Mouse (Mus musculus) regulatory T cell (primary cell): Measurements from ENCODE around the gene Mpv17l2.

Experiments
- in situ Hi-C: fragments of 300-600 bp; cut with MboI, MseI; formaldehyde crosslinking; loops from one replicate; pipeline ENCODE4 v1.15.1; 2025; ENCODE audit warnings: high pct_unique_total_duplicates

Mpv17l2 gene

DNA sequence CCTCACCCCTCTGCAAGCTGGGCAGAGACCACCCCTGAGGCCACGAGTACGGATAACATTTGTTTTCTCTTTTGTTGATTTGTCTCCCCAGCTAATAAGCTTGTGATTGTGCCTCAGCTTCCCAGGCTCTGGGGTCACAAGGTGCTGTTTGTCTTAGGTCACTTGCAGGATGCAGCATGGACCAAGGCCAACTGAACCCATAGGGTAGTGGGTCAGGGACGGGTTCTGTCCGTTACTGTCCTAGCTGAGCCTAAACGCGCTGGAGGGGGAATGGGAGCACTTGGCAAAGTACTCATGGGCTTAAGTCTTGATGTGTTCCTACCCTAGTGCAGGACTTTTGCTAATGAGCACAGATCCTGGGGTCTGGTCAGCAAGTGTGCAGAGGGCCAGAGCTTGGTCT lies 6.8 kb upstream of the Mpv17l2 start:
- in situ Hi-C loops, result loop anchor here (5.0 to 10.0 kb wide), 2 partner anchors 75 to 507 kb away; partner anchors contain the start of genes Haus8 and Myo9b

GRCm38 (mm10) chr8:70766571-70767440 lies 6.1 kb upstream of the Mpv17l2 start:
- in situ Hi-C loops, result loop anchor here (5.0 to 10.0 kb wide), 2 partner anchors 75 to 508 kb away; partner anchors contain the start of genes Haus8 and Myo9b

GRCm38 (mm10) chr8:70765838-70766570 lies 5.3 kb upstream of the Mpv17l2 start:
- in situ Hi-C loops, result loop anchor here (5.0 to 10.0 kb wide), 2 partner anchors 76 to 509 kb away; partner anchors contain the start of genes Haus8 and Myo9b

DNA sequence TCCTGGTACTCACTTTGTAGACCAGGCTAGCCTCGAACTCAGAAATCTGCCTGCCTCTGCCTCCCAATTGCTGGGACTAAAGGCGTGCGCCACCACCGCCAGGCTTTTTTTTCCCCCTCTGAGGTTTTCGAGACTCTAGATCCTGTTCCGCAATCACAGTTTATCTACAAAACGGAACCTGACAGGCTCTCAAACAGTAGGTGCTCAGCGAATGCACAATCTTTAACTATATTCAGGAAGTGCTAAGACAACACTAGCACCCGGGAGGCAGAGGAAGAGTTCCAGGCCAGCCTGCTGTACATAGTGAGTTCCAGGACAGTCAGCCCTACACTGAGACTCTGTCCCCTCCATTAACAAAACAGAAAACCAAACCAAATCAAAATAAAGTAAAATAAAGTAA lies 4.6 kb upstream of the Mpv17l2 start:
- in situ Hi-C loops, result loop anchor here (5.0 to 10.0 kb wide), 2 partner anchors 77 to 509 kb away; partner anchors contain the start of genes Haus8 and Myo9b

DNA sequence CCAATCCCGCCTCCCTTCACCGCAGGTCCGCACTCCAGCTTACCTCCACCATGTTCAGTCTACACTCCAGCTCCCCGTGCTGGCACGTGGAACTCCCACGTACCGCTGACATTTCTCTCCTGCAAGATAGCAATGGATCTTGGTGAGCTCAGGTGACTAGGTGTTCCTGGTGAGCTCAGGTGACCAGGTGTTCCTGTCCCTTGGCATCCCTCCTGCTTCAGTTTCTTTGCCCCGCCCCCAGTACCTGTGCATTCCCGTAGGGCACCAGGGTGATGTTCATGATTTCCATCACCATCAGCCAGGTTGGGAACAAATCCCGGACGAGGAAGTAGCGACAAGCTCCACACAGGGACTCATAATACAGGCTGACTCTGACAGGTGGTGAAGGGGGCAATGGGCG lies 3.9 kb upstream of the Mpv17l2 start:
- in situ Hi-C loops, result loop anchor here (5.0 to 10.0 kb wide), 2 partner anchors 78 to 510 kb away; partner anchors contain the start of genes Haus8 and Myo9b

- in situ Hi-C loops, result loop anchor here (10.0 kb wide), 1 partner anchor 511 kb away; the partner anchor contains the start of genes Haus8 and Myo9b
Observed at GRCm38 (mm10) chr8:70764026-70764425, 3.3 kb upstream of the Mpv17l2 start.

- in situ Hi-C loops, result loop anchor here (10.0 kb wide), 1 partner anchor 511 kb away; the partner anchor contains the start of genes Haus8 and Myo9b
Observed at GRCm38 (mm10) chr8:70763354-70763753, 2.6 kb upstream of the Mpv17l2 start.

DNA sequence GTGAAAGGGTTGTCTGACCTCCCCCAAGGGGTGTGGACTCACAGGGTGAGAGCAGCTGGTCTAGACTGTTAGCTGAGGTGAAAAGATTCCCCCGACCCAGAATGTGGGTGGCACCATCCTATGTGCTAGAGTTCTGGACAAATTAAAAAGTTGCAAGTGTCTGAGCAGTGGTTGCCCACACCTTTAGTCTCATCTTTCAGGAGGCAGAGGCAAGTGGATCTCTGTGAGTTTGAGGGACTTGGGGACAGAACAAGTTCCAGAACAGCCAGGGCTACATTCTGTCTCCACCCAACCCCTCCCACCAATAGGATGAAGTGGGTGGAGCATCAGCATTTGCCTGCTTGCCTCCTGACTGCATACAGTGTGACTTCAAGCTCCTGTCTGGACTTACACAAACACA lies 1.4 kb upstream of the Mpv17l2 start:
- in situ Hi-C loops, result loop anchor here (10.0 kb wide), 1 partner anchor 513 kb away; the partner anchor contains the start of genes Haus8 and Myo9b

- in situ Hi-C loops, result loop anchor here (10.0 kb wide), 1 partner anchor 514 kb away; the partner anchor contains the start of genes Haus8 and Myo9b
Observed at GRCm38 (mm10) chr8:70760350-70760749, 396 bp downstream of the Mpv17l2 start.

DNA sequence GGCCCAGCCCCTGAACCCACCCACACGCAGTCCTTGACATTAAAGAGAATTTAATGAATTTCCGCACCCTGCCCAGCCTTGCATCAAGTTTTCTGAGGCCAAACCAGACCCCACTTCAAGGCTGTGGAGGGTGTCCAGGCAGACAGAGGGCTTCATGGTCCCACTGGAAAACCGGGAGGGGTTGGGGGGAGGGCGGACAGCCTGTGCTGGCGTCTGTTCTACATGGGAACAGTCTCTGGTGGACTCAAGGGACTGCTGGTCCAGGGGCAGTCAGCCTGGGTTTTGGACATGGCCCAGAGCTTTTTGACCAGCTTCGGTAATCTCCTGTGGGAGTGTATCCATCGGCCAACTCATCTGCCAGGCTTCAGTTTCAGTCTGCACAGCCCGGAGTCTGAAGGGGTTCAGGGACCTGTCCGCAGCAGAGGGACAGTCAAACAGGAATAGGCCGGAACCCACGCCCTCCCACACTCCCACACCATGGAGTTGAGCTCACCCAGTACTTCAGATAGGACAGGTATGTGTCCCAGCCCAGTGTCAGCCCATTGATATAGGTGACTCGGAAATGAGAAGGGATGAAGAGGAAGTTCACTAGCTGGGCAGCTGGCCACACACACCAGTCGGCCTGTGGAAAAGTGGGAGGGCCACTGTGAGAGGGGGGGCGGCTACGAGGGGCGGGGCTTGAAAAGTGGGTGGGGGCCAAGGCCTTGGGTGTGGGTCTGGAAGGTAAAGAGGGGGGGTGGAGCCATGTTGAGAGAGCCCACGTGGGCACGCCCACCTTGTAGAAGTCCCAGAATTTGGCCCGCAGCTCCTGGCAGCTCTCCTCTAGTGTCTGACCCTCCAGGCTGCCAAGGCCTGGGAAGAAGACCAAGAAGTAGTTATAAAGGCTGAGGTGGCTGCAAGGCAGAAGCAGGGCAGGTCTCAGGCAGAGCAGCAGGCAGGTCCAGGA lies 1.9 kb downstream of the Mpv17l2 start:
- in situ Hi-C loops, result no loop called here

- in situ Hi-C loops, result no loop called here
Observed at GRCm38 (mm10) chr8:70758308-70758615, 2.5 kb downstream of the Mpv17l2 start.

DNA sequence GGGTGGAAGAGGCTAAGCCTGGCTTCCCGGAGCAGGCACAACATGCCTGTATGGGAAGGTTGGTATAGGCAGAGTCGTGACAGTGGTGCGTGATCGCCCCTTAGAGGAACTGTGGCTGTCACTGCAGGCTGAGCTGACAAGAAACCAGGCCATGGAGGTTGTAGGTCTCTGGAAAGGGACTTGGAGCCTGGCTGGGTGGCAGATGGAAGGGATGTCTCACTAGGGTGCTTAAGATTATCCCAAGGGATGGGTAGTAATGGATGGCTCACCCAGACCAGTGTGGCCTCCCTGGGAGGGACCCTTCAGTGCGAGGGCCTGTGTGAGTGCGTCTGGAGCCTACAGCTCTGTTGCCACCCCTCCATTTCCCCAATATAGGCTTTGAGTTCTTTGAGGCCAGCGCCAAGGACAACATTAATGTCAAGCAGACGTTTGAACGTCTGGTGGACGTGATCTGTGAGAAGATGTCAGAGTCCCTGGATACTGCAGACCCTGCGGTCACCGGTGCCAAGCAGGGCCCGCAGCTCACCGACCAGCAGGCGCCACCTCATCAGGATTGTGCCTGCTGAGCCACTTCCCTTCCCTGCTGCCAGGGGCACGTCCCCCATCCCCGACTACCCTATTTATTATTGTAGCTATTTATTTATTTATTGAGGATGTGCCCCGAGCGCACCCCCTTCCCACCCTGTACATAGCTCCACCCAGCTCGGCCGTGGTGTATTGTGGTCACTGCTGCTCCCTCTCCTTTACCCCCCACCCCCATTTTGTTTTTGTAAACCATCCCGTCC lies 3.0 kb downstream of the Mpv17l2 start:
- in situ Hi-C loops, result no loop called here

DNA sequence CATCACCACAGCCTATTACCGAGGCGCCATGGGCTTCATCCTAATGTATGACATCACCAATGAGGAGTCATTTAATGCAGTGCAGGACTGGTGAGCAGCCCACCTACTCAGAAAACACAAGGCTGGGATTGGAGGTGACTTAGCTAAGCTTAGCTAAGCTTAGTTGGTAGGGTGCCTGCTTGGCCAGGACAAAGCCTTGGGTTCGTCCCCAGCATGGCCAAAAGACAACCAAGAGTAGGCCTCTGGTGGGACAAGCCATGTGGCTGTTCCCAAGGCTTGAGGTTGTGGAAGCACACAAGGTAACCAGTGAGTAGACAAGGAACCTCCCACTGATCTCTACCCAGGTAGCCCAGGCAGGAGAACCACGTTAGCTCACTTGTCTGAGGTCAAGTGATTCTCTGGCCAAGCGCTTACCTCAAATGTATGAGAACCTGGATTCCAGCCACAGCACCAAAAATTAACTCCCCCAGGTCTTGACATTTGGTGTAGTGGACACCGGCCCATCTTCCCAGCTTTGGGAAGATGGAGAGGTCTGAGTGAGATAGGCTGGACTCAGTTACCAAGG lies 4.2 kb downstream of the Mpv17l2 start:
- in situ Hi-C loops, result no loop called here

- in situ Hi-C loops, result no loop called here
Observed at GRCm38 (mm10) chr8:70755661-70756475, 4.9 kb downstream of the Mpv17l2 start.

GRCm38 (mm10) chr8:70754871-70755660 lies 5.7 kb downstream of the Mpv17l2 start:
- in situ Hi-C loops, result no loop called here

DNA sequence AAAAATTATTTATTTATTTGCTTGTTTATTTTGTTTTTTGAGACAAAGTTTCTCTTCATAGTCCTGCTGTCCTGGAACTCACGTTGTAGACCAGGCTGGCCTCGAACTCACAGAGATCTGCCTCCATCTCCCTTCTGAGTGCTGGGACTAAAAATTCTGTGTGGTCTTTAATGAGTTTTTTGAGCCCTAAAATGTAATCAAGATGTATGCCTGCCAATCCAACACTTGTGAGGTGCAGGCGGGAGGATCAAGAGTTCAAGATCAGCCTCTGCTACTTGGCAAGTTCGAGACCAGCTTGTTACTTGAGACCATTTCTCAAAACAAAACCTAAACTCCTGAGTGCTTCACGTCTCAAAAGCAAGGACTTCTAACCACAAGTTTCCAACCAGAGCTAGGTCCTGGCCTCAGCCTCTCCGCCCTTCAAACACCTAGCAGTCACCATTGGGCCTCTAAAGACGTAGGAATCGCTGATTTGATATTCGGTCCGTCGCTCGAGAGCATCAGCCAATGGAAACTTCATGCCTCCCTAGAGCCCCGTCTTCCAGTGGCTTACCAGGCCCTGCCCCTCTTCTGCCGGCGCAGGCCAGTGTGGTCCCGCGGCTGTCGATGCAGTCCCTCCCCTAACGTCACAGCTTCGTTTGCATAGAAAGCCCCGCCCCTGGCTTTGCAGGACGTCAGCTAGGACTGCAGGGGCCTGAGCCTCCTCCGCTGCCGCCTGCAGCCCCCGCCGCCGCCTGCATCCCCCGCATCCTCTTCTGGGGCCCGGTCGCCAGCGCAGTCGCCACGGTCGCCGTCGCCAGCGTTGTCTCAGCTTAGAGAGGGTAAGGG lies 6.5 kb downstream of the Mpv17l2 start, which contains the start of gene Rab3a:
Rab3a (plus strand) TSS at position 637 of the 828 bp plus-strand sequence.
- in situ Hi-C loops, result no loop called here

- in situ Hi-C loops, result no loop called here
Observed at GRCm38 (mm10) chr8:70753151-70753550, 7.6 kb downstream of the Mpv17l2 start.
